Mouse (Mus musculus) bone marrow macrophage, adult 2 months (primary cell): ENCODE measurements around the gene St7.

Source experiments
- CTCF ChIP-seq: IDR thresholded peaks from 2 replicates; pipeline ENCODE4 v1.5.1; 2012; ENCODE audit warnings: low read depth, mild to moderate bottlenecking, low read length, moderate library complexity
- POLR2A ChIP-seq: IDR thresholded peaks from 2 replicates; pipeline ENCODE4 v1.6.1; 2012; ENCODE audit warnings: mild to moderate bottlenecking, low read depth, low read length, borderline replicate concordance

DNA sequence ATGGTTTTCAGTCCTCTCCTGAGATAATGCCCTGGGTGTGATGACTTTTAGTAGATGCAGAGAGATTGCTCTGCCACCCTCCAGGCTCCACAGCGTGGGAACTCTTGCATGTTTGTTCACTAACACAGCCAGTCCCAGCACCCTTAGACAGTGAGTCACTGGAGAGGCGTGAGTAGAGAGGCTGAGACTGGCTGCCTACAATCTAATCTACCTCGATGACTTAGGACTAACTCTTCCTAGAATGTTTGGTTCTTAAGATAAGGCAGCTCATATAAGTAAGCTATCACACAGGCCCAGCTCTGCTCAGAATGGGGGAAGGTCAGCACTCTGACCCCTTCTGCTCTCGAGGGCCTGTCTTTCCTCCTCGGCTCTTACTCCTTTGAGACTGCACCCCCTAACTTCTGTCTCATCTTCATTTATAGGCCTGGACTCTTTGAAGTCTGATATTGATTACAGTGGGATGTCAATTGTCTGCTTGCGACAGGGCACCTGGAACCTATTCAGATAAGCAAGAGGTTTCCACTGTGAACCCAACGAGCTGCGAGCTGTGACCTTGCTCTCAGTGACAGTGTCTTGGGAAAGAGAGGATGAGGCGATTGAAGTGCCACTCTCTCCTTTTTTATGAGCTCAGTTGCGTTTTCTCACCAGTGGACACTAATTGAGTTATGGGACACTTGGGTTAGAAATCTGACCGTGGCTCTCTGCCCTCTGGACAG, 246.1 kb downstream of the St7 start:
- TF ChIP-seq CTCF (no peak), POLR2A (no peak)
